Mouse (Mus musculus): Measurements from ENCODE around the gene Aqp2.

The Aqp2 gene

DNA sequence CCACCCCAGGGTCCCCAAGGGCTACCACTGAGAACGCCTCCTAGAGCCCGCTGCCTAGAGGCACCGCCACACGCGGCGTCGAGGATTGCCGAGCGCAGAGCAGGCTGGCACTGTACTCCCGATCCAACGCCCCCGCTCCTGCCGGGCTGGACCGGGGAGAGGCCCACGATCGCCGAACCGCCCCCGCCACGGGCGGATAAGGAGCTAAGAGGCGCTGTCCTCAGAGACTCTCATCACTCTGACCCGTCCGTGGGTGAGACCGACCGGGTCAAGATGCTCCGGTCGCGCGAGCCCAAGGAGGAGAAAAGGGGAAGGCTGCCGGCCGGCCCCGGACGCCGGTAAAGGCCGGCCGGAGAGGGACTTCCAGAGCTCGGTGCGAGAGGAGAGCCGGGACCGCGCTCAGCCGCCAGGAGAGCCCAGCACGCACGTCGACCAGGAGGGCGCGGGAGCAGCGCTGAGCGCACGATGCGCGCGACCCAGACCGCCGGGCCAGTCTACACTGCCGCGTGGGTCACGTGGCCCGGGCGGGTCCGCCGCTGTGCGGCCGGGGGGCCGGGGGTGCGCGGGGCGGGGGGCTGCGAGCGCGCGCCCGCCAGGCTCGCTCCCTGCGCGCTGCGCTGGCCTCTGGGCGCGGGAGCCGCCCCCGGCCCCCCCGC lies 11.7 kb downstream of the Aqp2 start, which contains the start of gene Aqp5:
Gene Aqp5 (plus strand): TSS at position 354 of the 656 bp plus-strand sequence.
- no peak for DNase-seq (ENCODE audit: low read depth, low spot score)

DNA sequence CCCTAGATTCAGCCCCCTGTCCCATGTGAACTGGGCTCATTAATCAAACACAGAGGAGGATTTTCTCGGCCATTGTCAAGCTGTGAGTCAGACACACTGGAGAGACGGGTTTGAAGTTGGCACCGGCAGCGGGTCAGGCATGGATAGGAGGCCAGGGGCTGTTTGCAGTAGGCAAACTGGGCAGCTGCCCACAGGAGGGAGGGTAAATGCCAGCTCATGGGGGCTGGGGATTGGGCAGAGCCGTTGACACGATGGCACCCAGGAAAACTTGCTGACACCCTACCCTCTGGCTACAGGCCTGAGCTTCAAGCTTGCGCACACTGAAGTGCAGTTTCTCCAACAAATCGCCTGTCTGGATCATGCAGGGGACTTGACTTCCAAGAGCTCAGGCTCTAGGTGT lies 13.3 kb downstream of the Aqp2 start:
- no peak for DNase-seq (ENCODE audit: low read depth, low spot score)

DNA sequence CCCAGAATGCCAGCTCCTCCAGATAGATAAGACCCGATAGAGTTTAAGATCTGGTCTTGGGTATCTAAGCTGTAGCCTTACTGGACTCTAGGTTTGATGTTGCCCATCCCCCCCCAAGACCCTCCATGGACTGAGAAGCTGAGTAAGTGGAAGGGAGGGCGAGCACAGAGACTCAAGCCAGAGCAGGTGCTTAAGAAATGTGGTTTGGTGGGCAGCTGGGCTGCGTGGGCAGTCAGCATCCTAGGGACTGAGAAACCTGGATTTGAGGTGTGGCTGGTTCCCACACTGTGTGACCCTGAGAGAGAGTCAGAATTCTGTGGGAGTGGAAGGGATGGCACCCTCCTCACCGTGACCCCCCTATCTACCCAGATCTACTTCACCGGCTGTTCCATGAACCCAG lies 14.0 kb downstream of the Aqp2 start:
- no peak for DNase-seq (ENCODE audit: low read depth, low spot score)

DNA sequence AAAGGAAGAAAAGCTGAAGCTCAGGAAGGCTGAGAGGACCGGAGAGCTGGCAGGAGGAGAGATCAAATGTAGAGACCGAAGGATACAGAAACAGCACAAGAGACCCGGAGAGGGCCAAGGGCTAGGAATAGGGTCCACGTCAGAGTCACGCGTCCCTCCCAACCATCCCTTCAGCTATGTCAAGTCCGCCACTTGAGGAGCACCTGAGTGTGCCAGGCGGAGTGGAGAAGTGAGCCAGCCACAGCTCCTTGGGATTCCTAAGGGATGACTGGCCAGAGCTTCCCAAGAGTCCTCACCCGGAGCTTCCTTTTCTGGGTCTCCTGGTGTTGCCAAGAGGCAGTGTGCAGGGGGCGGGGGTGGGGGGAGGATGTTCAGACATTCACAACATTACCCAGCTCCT lies 16.1 kb downstream of the Aqp2 start:
- DNase-seq (ENCODE audit: low read depth, low spot score) = no peak

DNA sequence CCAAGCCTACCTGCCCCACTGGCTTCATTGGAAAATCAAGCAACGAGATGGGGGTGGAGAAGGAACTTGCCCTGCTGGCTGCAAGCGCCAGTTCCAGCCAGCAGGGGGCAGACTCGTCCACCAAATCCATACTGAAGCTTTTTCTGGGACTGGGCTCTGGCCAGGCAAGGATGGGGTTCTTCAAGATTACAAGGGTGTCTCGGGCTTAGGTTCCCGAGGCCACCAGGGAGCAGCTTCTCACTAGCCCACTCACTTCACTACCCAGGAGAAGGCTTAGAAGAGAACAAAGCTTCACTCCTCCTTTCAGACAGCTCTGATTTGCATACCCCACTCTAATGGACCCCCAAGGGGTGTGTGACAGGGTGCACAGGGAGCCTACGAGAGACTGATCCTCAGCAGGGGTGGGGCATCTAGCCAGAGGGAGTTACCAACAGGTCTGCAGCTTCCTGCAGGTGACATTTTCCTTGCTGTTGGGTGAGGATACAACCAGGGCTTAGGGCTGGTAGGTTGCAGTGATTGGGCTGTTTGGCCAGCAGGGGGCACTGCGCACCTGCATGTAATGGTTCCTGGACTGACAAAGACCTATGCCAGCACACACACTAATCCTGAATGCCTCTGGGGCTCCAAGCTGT lies 17.3 kb downstream of the Aqp2 start:
- peak; percentile 65 for DNase-seq (ENCODE audit: low read depth, low spot score)

DNA sequence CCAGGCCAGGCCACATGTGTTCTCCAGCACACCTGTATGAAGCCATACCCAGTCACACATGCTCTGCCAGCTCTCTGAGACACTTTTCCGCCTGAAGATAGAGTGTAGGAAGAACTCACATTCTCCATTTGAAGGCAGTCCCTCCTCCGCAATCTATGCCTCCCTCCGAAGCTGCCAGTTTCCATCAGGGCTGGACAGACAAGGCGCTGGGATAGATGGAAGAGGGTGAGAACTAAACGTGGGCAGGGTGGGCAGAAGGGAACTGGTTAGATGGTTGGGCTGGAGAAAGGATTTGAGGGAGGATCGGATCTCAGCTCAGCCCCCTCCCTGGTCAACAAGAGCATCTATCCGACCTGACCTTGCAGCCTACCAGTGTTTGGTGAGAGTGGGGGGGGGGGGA lies 18.0 kb downstream of the Aqp2 start:
- DNase-seq (ENCODE audit: low read depth, low spot score) = no peak

DNA sequence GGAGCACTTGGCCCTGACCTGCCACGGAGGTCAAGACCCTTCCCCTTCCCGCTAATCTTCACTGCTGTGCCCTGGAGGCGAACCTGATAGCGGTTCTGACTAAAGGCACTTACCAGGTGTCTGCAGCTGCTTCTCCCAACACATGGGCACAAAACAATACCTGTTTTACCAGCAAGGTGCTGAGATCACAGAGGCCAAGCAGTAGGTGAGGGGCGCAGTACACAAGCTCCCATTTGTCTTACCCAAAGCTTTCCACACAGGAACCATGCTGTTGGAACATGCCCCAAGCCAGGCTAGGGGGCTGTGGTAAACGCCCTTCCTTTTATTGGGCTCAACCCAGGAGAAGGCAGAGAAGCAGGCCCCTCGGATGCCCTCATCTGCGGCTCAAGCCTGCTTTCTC lies 18.7 kb downstream of the Aqp2 start:
- DNase-seq (ENCODE audit: low read depth, low spot score) = no peak

DNA sequence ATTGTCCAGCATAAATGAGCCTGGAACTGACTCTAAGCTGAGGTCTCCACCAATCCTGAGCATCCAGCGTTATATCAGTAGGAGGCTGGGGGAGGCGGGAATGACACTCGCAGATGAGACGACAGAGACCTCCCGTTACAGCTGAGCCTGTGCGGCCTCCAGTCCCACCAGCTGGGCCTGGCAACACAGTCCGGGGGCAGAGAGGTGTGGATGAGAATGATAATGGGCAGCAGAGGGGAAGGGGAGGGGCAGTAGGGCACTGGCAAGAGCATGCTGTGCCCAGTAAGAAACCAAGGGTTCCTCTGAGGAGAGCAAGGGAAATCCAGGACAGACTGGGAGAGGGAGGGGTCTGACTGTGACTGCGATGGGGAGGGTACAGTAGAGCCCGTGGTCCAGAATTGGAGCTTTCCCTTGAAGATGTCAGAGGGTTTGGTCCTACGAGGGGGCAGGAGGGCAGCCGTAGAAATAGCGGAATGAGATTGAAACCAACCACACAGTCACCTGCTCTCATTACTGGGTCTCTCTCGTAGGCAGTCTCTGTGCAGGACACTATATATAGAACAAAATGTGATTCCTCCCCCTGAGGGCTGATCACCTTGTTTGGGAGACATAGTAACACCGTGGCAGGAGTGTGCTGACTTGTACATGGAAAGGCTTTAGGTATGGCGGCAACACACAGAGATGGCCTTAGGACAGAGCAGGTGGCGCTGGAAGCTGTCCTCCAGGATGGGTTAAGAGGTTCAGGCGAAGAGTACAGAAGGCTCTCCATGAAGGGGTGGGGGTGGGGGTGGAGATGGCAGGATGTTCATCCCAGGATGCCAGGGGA lies 20.6 kb downstream of the Aqp2 start:
- no peak for DNase-seq (ENCODE audit: low read depth, low spot score)

DNA sequence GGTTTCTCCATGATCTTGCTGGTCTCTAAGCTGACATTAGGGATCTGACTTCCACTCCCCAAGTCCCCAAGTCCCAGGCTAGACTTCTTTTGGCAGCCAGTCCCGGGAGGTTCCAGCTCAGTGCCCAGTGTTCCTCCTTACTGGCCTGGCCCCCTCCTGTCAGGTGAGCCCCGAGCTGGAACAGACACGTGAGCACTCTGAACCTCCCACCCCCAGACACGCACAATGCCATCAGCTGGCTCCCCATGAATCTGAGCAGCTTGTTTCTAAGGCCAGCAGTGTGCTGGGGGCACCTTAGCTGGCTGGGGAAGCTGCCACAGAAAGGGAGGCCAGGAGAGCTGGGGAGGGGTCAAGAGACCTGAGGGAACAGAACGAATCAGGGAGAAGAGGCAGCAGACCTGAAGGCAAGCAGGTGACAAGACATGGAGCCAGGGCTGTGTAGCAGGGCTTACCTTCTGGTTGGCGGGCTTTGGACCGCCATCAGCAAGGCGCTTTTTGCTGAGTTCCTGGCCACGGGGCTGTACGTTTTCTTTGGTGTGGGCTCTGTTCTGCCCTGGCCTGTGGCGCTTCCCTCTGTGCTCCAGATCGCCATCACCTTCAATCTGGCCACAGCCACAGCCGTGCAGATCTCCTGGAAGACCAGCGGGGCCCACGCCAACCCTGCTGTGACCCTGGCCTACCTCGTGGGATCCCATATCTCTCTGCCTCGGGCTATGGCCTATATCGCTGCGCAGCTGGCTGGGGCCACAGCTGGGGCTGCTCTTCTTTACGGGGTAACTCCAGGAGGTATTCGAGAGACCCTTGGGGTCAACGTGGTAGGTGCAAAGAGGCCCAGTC lies 22.3 kb downstream of the Aqp2 start, which contains the start of gene Aqp6:
Gene Aqp6 (plus strand): TSS at position 415 of the 837 bp plus-strand sequence.
- DNase-seq (ENCODE audit: low read depth, low spot score) = no peak

DNA sequence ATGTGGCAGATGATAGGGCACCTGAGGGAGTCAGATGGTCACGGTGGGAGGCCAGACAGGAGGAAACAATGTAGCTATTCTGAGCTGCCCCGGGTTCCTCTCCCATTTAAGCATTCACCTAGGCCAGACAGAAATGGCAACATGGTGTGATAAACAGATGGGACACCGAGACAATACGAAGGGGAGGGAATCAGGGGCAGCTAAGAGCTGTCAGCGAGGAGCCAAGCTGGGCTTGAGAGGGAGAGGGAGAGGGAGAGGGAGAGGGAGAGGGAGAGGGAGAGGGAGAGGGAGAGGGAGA lies 22.9 kb downstream of the Aqp2 start:
- DNase-seq (ENCODE audit: low read depth, low spot score) = no peak

DNA sequence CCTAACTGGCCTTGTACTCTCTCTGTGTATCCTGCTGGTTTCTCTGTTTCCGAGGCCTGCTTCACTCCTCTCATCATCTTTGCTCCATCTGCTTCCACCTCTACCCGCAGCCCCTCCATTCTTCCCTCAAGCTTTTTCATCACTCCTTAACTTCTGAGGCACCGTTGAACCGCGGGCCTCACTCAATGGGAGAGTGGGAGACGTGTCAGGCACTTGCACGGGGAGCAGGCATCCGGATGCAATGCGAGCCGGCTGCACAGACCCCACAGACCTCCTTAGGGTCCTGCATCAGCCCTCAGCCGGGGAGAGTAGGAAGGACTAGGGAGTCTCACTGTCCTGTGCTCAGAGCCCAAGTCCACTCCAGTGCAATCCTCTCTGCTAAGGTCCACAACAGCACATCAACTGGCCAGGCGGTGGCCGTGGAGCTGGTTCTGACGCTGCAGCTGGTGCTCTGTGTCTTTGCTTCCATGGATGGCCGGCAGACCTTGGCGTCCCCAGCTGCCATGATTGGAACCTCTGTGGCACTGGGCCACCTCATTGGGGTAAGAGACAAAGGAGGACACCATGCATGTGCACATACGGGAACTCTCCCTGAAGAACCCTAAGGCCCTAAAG lies 23.5 kb downstream of the Aqp2 start:
- DNase-seq (ENCODE audit: low read depth, low spot score) = no peak

DNA sequence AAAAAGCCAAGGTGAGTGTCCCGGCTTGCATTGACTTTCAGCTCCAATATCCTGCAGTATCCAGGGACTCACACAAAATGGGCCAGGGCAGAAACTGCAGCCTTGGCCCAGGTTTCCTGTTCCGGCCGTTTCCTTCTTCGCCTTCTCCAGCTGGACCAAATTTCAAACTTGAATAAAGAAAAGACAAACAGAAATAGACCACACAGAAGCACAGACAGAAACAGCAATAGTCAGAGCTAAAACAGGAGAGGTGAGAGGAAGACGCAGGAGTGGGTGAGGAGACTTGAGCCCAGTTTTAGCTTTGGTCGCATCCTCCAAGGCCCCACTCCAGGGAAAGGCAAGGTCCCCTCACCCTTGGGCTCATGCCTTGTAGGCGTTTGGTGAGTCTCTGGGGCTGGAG lies 24.4 kb downstream of the Aqp2 start:
- DNase-seq (ENCODE audit: low read depth, low spot score) = no peak

DNA sequence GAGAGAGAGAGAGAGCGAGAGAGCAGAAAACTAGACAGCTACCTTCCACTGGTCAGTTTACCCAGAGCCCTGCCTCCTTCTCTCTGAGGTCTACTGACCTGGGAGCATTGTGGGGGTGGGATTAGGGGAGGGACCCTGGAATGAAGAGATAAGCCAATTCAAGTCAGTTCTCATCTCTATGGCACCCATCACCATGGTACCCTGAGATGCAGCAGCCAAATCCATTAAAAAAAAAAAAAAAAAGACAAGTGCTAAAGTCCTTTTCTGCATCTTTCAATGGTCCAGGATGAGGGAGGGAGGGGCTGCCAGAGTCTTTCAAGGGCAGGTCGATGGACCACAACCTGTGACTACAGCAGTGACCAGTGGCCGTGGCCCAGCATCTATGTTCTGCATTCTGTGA lies 26.7 kb downstream of the Aqp2 start:
- DNase-seq (ENCODE audit: low read depth, low spot score) = no peak

DNA sequence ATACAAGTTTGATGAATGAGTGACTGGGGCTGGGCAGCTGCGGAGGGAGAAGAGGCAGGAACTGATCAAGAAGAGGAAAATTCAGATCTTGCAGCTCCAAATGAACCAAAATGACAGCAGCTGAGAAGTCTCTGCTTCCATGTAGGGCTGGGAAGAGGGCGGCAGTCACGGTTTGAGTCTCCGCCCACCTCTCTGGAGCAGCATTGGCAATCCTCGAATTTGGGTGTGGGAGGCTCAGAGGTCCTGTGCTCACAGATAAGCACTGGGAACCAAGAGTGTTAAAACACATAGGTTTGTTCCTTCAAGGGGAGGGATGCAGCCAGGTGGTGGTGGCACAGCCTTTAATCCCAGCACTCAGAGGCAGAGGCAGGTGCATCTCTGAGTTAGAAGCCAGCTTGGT lies 27.7 kb downstream of the Aqp2 start:
- no peak for DNase-seq (ENCODE audit: low read depth, low spot score)

DNA sequence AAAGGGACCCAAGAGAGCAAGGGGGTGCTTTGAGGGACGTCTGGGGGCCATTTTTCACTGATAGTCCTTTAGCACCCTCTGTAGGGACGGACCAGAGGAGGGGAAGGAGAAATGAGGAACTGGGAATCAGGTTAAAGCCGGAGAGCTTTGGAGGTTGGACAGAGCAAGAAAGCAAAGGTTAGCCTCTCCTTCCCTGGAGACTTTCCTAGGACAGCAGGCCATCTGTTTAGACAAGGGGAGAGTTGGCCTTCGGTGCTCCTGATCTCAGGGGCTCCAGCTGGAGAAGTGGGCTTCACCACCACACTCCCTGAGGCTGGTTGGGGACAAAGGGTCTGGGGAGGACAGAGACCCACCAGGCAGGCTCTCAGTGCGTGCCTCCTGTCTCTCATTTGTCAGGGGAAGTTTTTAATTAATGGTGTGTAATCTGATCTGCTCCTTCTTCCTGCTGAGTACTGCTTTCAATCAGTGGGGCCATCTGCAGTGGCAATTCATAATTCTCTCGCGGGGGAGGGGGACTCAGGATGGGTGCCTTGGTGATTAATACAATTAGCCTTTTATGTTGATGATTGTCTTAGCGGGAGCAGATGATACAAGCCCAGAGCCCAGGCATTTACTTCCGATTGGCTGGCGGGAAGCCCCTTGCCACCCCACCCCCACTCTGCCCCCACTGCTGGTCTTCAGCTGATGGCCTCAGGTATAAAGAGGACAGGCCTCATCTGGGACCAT lies 28.7 kb downstream of the Aqp2 start:
- DNase-seq (ENCODE audit: low read depth, low spot score) = no peak

DNA sequence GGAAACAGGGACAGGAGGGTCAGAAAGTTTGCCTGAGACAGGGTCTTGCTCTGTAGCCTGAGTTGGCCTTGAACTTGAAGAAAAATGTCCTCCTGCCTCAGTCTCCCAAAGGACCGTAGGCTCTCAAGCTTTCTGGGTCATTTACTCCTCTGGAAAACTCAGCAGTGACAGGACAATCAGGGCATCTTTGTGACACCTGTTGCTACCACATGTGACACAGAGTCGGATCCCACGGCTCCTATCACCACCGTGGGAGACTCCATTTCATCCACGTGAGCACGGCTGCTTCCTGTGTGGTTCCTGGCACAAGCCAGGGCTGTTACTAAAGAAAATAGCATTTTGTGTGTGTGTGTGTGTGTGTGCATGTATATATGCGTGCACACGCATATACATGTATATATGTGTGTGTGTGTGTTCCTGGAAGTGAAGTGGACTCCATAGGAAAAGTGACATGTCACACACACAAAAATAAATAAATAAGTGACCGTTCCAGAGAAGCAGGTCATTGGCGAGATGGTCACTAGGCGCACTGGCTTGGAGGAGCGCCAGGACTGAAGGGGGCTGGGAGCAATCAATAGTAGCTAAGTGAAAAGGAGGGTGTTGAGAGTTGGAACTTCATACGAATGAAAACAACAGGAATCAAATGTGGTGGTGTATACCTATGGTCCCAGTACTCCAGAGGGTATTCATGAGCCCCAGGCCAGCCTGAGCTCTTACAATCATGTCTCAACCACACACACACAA lies 29.7 kb downstream of the Aqp2 start:
- DNase-seq (ENCODE audit: low read depth, low spot score) = no peak

DNA sequence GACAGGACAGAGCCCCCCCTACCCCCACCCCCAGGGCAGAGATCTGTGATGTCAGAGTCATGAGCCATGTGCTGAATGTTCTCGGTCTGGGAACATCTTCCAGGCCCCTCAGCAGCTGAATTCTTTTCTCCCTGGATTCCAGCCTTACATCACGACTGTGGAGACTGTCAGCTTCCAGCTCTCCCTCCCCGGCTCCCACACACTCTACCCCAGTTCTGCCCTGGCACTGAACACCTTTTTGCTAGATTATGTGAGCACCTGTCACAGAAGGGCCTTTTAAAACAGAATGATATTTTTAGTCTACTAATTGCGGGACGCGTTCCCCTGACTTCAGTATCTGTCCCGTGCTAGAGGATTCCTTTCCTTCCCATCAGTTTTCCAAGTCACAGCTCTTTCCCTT lies 32.7 kb downstream of the Aqp2 start:
- no peak for DNase-seq (ENCODE audit: low read depth, low spot score)

DNA sequence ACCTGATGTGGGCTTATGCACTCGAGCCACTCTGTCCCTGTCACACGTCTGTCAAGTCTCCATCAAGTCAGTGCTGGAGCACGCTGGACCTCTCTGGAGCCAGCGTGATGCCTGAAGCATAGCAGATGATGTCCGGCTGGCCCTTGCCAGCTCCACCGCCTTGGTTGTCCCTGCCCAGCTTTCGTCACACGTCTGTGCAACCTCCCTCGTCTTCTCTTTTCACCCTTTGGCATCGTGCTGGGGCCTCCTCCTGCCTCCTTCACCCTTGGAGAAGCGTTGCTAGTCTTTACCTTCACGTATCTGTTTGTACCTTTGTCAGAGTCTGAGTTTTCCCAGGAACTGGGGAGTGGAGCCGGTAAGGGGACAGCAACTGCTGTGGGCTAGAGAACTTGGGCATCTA lies 35.4 kb downstream of the Aqp2 start:
- DNase-seq (ENCODE audit: low read depth, low spot score) = no peak

DNA sequence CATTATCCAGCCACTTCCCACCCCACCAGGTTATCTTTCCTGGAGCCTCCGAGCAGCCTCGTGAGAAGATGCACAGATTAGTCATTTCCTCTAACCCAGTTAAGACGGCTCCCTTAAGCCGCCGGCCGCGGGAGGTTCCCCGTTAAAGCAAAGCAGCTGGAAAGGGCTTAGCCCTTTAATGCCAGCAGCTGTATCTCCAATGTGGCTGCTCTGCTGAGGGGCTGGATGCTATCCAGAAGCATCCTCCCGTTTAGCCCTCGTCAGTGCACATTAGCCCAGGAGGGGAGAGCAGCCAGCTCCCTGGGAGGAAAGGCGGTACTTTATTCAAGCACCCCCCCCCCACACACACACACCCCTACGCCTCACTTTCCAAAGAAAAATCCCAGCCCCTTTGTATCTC lies 35.9 kb downstream of the Aqp2 start:
- peak; percentile 41 for DNase-seq (ENCODE audit: low read depth, low spot score)

DNA sequence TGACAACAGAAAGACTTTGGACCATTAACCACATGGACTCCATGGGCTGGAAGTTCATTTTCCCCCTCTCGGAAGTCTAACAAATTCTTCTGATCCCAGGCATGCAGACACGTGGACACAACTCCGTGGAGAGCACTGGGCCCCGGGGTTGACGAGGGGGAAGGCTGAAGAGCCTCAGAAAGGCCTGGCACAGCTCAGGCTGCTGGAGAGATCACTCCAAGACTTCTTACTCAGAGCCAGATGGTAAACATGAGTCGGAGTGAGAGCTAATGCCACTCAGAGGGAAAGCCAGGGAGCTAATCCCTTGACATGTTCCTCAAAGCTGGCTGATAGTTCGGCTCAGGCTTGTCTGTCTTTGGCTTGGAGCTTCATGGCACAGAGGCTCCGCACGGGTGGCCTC lies 36.4 kb downstream of the Aqp2 start:
- peak; percentile 18 for DNase-seq (ENCODE audit: low read depth, low spot score)

Measured in retina, adult 2 months (tissue).